Mouse (Mus musculus) forebrain, embryonic 12.5 days (tissue): ENCODE measurements around the gene Itgb3. TPM values are rescaled to one million over a fixed set of nuclear protein-coding genes. Genes with fewer than 3 reads are reported as not detected.

Experiments
- ATAC-seq: fragments of 200-750 bp; cut with Nextera tagmentation; 2 replicates; pipeline ENCODE4 v1.8.0; 2017; ENCODE audit warnings: moderate TSS enrichment; ENCODE audit not compliant: low FRiP score
- H3K27ac ChIP-seq: fragments of 300-500 bp; sonication (generic); 2 replicates; pipeline ENCODE4 v1.5.1; 2016; ENCODE audit warnings: mild to moderate bottlenecking
- H3K27me3 ChIP-seq: fragments of 300-500 bp; sonication (generic); 2 replicates; pipeline ENCODE4 v1.6.1; 2016; ENCODE audit warnings: mild to moderate bottlenecking
- H3K36me3 ChIP-seq: fragments of 300-500 bp; sonication (generic); replicated peaks from 2 replicates; pipeline ENCODE4 v1.6.1; 2016; ENCODE audit warnings: mild to moderate bottlenecking
- H3K4me1 ChIP-seq: fragments of 300-500 bp; sonication (generic); 2 replicates; pipeline ENCODE4 v1.6.1; 2016
- H3K4me2 ChIP-seq: fragments of 300-500 bp; sonication (generic); 2 replicates; pipeline ENCODE4 v1.6.1; 2016; ENCODE audit warnings: mild to moderate bottlenecking, moderate library complexity
- H3K4me3 ChIP-seq: fragments of 300-500 bp; sonication (generic); replicated peaks from 2 replicates; pipeline ENCODE4 v1.5.1; 2016; ENCODE audit warnings: mild to moderate bottlenecking
- H3K9ac ChIP-seq: fragments of 300-500 bp; sonication (generic); 2 replicates; pipeline ENCODE4 v1.6.1; 2016; ENCODE audit warnings: mild to moderate bottlenecking
- H3K9me3 ChIP-seq: fragments of 300-500 bp; sonication (generic); 2 replicates; pipeline ENCODE4 v1.6.1; 2016
- WGBS: fragments of 180-500 bp; shearing (Covaris S2); methylation state at CpG from one replicate; pipeline ENCODE4 v1.1.7; 2016; 5-methylcytosine and 5-hydroxymethylcytosine counted together
- polyA plus RNA-seq: library from polyadenylated mRNA; unstranded; fragments of >200 nt; fragmentation: Nextera tagmentation; extraction: Ambion mirVana; gene quantifications from 2 replicates; pipeline ENCODE4 v1.2.1, GENCODE M21; 2016

Gene Itgb3
- polyA plus RNA-seq, 1 experiment from 2014 or later: 1.6 TPM

DNA sequence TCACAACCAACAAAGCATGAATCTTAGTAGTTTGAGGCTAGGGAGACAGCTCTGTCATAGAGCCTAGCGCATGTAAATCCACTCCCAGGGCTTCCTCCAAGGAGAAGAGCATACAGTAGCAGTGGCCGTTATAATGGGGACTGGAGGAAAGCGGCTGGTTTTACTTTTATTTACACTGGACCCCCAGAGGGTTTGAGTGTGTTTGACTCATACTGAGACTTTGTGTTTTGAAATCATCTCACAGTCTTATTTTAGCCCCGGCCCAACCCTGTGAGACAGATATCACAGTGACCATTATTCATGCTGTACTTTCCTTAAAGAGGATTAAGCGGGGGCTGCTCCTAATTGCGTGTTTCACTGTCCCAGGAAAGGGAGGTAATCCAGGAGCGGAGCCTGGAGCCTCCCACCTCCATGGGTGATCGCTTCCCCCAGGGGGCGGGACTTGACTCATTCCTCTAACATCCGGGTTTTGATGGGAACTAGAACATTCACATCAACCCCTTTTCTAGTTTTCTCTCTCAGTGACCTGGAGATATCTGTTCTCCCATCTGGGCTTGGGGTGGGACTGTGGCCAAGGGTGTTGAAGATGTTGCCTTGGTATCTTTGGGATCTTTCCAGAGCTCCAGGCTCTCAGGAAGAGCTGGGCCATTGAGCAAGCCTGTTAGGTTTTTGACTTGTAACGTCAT lies 20.0 kb downstream of the Itgb3 start:
- Histone ChIP-seq H3K9me3 (no peaks in the 10 kb centered on the region), H3K4me2 (no peak overlapping the region), H3K36me3 (no peaks in the 10 kb centered on the region), H3K27me3 (no peaks in the 10 kb centered on the region), H3K4me1 (peaks cover 13% of the 10 kb centered on the region; the same call in 1 of the 2 replicates), H3K9ac (no peak overlapping the region), H3K4me3 (no peak overlapping the region), H3K27ac (no peak overlapping the region)
- WGBS: 54% methylated on average over 11 of the region's 11 CpGs
- no peak for ATAC-seq

DNA sequence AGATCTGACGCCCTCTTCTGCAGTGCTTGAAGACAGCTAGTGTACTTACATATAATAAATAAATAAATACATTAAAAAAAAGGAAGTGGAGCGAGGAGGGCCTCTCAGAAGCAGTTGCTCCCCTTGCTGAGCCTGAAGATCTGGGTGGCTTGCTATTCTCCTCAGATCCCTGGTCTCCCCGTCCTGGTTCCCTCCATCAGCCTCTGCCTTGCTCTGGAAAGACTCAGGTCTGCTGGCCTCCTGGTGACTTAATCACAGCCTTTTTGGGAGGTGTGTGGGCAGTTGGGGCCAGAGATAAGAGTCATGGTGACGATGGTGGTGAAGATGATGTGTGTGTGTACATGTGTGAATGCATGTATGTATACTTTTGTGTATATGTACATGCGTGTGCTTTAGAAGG lies 20.8 kb downstream of the Itgb3 start:
- Histone ChIP-seq H3K4me3 (no peak overlapping the region), H3K9ac (no peak overlapping the region), H3K27ac (no peak overlapping the region), H3K4me1 (peaks cover 13% of the 10 kb centered on the region; the same call in 1 of the 2 replicates), H3K4me2 (no peak overlapping the region), H3K27me3 (no peaks in the 10 kb centered on the region), H3K9me3 (no peaks in the 10 kb centered on the region), H3K36me3 (no peaks in the 10 kb centered on the region)
- WGBS: 88% methylated on average over 5 of the region's 5 CpGs
- no peak for ATAC-seq

DNA sequence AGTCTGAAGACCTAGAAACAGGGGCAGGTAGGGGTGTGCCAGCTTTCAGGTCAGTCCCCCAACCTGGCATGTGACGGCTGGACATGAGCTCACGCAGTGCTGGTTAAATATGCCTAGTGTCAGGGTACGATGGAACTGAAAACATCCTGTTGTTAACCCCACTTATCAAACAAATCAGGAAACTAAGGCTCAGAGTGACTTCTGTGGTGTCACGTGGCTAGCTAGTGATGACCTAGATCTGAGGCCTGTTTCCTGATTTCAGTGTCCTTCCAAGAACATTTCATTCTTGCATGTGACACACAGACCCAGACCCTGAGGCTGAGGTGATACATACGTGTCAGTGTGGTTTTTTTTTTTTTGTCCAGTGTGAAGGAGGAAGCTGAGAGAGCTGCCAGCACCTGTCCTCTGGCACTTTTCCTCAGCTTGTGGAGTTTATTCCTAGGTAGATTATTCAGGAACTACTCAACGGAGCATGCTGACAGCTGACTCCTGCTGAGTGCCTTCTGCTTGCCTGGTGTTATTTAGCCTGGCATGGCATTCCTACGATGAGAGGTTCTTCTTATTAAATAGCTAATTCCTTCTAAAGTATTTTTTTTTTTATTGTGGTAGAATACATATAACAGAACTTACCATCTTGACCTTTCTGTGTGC lies 22.5 kb downstream of the Itgb3 start:
- no peaks in the 10 kb centered on the region for H3K36me3 ChIP-seq
- H3K4me3 ChIP-seq: no peak overlapping the region
- ATAC-seq: no peak
- WGBS: 72% methylated on average over 7 of the region's 7 CpGs
- peaks cover 11% of the 10 kb centered on the region; the same call in 1 of the 2 replicates for H3K4me1 ChIP-seq
- H3K9ac ChIP-seq: no peak overlapping the region
- H3K27me3 ChIP-seq: no peaks in the 10 kb centered on the region
- no peaks in the 10 kb centered on the region for H3K9me3 ChIP-seq
- H3K4me2 ChIP-seq: no peak overlapping the region
- H3K27ac ChIP-seq: no peak overlapping the region

DNA sequence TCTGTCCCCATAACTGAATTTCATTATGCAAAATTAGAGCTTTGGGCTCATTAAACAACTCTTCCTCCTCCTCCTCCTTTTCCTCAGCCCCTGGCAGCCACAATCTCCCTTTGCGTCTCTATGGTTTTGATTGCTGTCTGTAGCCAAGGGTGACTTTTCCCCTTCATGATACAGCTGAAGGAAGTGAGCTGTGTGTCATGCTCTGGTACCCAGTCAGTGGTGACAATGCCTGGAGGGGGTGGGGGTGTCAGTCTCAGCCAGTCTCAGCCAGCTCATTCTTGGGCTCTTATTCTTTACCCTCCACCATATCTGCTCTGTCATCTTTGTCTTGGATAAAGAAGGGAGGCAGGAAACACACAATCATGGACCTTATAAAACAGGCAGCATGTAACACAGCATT lies 23.5 kb downstream of the Itgb3 start:
- H3K4me3 ChIP-seq: no peak overlapping the region
- no peaks in the 10 kb centered on the region for H3K9me3 ChIP-seq
- H3K27me3 ChIP-seq: no peaks in the 10 kb centered on the region
- no peak overlapping the region for H3K27ac ChIP-seq
- peaks cover 4% of the 10 kb centered on the region; the same call in 1 of the 2 replicates for H3K4me1 ChIP-seq
- ATAC-seq: no peak
- H3K36me3 ChIP-seq: no peaks in the 10 kb centered on the region
- no peak overlapping the region for H3K4me2 ChIP-seq
- WGBS: 82% methylated on average over 1 of the region's 1 CpGs
- no peak overlapping the region for H3K9ac ChIP-seq

DNA sequence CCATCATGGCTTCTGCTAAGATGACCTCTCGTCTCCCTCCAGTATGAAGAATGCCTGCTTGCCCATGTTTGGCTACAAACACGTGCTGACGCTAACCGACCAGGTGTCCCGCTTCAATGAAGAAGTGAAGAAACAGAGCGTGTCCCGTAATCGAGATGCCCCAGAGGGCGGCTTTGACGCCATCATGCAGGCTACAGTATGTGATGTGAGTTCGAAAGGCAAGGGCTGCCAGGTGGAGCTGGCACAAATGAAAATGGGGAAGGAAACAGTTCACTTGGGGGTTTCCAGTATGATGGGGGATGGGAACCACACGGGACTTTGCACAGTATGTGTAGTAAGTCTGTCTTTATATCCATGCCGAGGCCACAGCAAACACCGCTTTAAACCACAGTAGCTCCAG lies 29.2 kb downstream of the Itgb3 start:
- no peak for ATAC-seq

DNA sequence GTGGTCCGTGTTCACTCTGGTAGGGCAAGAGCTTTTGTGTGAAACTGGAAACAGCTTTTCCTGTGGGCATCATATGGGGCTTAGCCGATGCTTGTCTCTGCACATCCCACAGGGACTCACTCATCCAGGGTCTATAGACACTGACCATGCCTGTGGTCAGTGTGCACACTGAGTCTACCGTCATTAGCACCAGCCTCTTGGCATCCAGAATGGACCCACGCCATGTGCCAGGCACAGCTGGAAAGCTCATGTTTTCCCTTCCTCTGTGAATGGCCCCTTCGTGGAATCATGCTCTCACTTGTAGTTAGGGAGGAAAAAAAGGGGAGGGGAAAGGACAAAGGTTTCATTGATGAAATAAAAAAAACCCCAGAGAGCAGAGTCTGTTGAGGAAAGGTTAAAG lies 30.2 kb downstream of the Itgb3 start:
- WGBS: 63% methylated on average over 5 of the region's 5 CpGs
- no peak overlapping the region for H3K9ac ChIP-seq
- no peak overlapping the region for H3K4me2 ChIP-seq
- no peak overlapping the region for H3K27ac ChIP-seq
- no peaks in the 10 kb centered on the region for H3K4me1 ChIP-seq
- no peaks in the 10 kb centered on the region for H3K27me3 ChIP-seq
- no peaks in the 10 kb centered on the region for H3K9me3 ChIP-seq
- no peak overlapping the region for H3K4me3 ChIP-seq
- no peaks in the 10 kb centered on the region for H3K36me3 ChIP-seq
- no peak for ATAC-seq

More for the DNA sequence above, 29.2 kb downstream of the Itgb3 start:
- no peak overlapping the region for H3K9ac ChIP-seq
- H3K27me3 ChIP-seq: no peaks in the 10 kb centered on the region
- H3K9me3 ChIP-seq: no peaks in the 10 kb centered on the region
- no peaks in the 10 kb centered on the region for H3K36me3 ChIP-seq
- no peak overlapping the region for H3K27ac ChIP-seq
- H3K4me1 ChIP-seq: peaks cover 1% of the 10 kb centered on the region; the same call in 1 of the 2 replicates
- no peak overlapping the region for H3K4me3 ChIP-seq
- 95% methylated on average over 14 of the region's 14 CpGs for WGBS
- H3K4me2 ChIP-seq: no peak overlapping the region

DNA sequence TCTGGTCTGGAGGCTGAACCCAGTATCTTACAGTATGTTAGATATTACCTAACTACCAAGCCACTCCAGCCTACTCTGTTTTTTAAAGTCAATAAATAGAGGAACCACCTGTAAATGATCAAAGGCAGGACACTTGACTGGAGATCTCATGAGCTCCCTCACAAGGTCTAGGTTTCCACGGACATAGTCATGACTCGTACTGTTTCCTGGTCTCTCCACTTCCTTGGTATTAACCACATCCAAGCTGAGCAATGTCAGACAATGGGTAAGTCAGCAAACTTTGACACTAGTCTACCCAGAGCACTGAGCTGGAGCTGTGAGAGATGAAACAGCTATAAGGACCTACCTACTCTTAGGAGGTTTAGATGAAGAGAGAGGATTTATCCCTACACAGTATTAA lies 31.1 kb downstream of the Itgb3 start:
- Histone ChIP-seq H3K9me3 (no peaks in the 10 kb centered on the region), H3K27ac (no peak overlapping the region), H3K9ac (no peak overlapping the region), H3K36me3 (no peaks in the 10 kb centered on the region), H3K4me1 (no peaks in the 10 kb centered on the region), H3K4me2 (no peak overlapping the region), H3K27me3 (no peaks in the 10 kb centered on the region), H3K4me3 (no peak overlapping the region)
- 82% methylated on average over 2 of the region's 2 CpGs for WGBS
- no peak for ATAC-seq

DNA sequence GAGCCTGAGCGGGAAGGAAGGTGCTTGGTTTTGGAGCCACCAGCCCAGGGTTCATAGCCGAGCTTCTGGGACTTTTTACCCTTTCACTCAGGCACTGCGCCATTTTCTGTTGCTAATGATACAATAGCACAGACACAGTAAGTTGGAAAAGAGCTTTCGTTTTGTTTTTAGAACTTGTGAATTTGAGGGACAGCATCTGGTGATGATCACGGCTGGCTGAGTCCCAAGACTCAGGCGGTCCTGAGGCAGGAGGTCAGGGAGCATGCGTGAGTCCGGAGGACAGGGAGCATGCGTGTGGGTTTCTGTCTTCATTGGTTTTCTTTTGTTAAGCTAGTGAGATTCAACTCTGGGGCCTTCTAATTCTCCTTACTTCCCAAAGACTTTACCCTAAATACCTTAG lies 31.8 kb downstream of the Itgb3 start:
- Histone ChIP-seq H3K9me3 (no peaks in the 10 kb centered on the region), H3K4me1 (no peaks in the 10 kb centered on the region), H3K9ac (no peak overlapping the region), H3K4me3 (no peak overlapping the region), H3K27me3 (no peaks in the 10 kb centered on the region), H3K27ac (no peak overlapping the region), H3K36me3 (no peaks in the 10 kb centered on the region), H3K4me2 (no peak overlapping the region)
- WGBS: 89% methylated on average over 9 of the region's 9 CpGs
- ATAC-seq: no peak

DNA sequence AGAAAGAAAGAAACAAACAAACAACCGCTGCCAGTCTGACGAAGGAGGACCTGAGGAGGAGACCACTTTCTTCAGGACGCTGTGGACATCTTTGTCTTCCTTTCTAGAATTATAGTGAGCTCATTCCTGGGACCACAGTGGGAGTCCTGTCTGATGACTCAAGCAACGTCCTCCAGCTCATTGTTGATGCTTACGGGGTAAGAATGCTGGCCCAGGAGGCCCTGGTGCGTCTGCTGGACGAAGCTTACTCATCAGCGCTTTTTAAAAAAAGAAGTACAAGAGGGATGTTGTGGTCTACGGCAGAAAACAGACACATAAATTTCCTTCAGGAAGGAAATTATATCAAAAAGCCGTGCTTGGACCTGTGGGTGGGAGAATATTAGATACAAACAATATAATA lies 33.1 kb downstream of the Itgb3 start:
- no peaks in the 10 kb centered on the region for H3K36me3 ChIP-seq
- no peak overlapping the region for H3K4me2 ChIP-seq
- H3K9me3 ChIP-seq: no peaks in the 10 kb centered on the region
- no peak for ATAC-seq
- no peak overlapping the region for H3K9ac ChIP-seq
- no peaks in the 10 kb centered on the region for H3K4me1 ChIP-seq
- WGBS: 81% methylated on average over 10 of the region's 10 CpGs
- H3K27ac ChIP-seq: no peak overlapping the region
- H3K27me3 ChIP-seq: no peaks in the 10 kb centered on the region
- no peak overlapping the region for H3K4me3 ChIP-seq

DNA sequence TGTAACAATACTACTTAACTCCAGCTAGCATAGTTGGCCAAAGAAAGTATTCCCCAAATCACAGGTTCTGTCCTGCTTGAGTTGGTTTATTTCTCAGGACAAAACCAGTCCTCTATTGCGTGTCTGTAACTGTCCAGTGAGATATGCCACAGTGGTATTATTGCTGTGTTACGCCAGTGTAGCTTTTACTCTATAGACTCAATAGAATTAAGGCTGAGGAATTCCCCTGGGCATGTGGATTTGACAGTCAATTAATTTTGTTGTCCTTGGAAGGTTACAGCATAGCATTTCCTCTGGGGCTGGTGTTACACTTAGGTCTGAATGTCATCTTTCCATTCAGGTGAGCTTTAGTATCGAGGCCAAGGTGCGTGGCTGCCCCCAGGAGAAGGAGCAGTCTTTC lies 35.4 kb downstream of the Itgb3 start:
- no peaks in the 10 kb centered on the region for H3K9me3 ChIP-seq

DNA sequence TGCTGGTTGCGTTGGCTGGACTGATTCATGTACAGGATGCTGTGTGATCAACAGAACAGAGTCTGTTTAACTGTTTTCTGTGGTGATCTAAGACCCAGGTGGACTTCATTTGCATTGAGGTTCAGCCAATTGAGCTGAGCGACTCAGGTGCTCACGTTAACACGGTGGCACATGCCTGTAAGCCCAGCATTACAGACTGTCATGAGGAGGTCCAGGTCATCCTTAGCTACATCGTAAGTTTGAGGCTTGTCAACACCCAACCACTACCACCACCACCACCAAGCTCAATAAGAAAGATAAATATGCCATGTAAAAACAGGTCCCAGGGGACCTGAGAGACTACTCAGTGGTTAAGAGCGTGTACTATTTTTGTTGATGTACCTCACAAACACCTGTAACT lies 37.6 kb downstream of the Itgb3 start:
- Histone ChIP-seq H3K9ac (no peak overlapping the region), H3K4me2 (no peak overlapping the region), H3K4me1 (no peaks in the 10 kb centered on the region), H3K9me3 (no peaks in the 10 kb centered on the region), H3K36me3 (no peaks in the 10 kb centered on the region), H3K27ac (no peak overlapping the region), H3K27me3 (no peaks in the 10 kb centered on the region), H3K4me3 (no peak overlapping the region)
- WGBS: 94% methylated on average over 6 of the region's 6 CpGs
- no peak for ATAC-seq

More for the DNA sequence above, 35.4 kb downstream of the Itgb3 start:
- H3K27ac ChIP-seq: no peak overlapping the region
- H3K4me2 ChIP-seq: no peak overlapping the region
- no peak overlapping the region for H3K4me3 ChIP-seq
- ATAC-seq: no peak
- no peak overlapping the region for H3K9ac ChIP-seq
- 88% methylated on average over 4 of the region's 4 CpGs for WGBS
- H3K27me3 ChIP-seq: no peaks in the 10 kb centered on the region
- H3K36me3 ChIP-seq: no peaks in the 10 kb centered on the region
- no peaks in the 10 kb centered on the region for H3K4me1 ChIP-seq

DNA sequence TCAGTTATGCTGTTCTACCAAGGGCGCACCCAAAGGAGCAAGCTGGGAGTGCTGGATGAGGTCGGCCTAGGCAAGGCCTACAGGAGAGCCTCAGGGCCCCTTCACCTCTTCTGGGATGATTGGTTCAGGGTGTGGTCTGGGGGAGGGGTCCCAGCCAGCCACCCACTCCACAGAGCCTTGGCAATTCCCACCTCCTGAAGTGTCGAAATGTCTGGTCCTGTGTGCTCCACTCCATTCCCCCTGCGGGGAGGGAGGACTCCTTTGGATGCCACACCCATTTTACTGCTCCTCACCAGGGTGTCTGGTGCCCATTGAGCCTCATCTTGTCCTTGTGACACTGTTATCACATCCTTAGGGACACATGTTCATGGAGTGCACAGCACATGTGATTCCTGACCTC lies 38.4 kb downstream of the Itgb3 start:
- Histone ChIP-seq H3K9ac (no peak overlapping the region), H3K4me2 (no peak overlapping the region), H3K4me1 (no peaks in the 10 kb centered on the region), H3K9me3 (no peaks in the 10 kb centered on the region), H3K27me3 (no peaks in the 10 kb centered on the region), H3K36me3 (no peaks in the 10 kb centered on the region), H3K27ac (no peak overlapping the region), H3K4me3 (no peak overlapping the region)
- WGBS: 84% methylated on average over 4 of the region's 4 CpGs
- ATAC-seq: no peak

DNA sequence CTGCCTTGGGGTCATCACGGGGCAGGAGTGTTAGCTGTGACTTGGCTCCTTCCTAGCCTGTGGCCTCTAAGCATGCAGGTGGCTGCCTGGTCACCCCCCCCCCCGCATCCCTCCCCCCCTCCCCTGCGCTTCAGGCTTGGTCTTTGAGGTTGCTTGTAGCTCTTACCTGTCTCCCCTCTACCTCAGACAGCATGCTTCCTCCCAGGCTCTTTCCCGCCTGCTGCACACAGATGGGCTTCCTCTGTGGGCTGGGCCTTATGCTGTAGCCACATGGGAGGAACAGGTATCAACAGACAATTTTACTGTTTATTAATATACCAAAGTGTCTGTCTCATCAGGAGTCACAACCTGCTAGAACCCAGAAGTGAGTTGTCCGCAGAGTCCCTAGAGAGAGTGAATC lies 38.8 kb downstream of the Itgb3 start:
- Histone ChIP-seq H3K27ac (no peak overlapping the region), H3K4me1 (no peaks in the 10 kb centered on the region), H3K27me3 (no peaks in the 10 kb centered on the region), H3K4me3 (no peak overlapping the region), H3K9ac (no peak overlapping the region), H3K9me3 (no peaks in the 10 kb centered on the region), H3K4me2 (no peak overlapping the region), H3K36me3 (no peaks in the 10 kb centered on the region)
- ATAC-seq: no peak
- WGBS: 78% methylated on average over 5 of the region's 5 CpGs
